Mouse (Mus musculus): ENCODE data around the gene Sec14l2.

- TF ChIP-seq CTCF (IDR thresholded peaks at IDR 0.05) (peak; percentile 44), EP300 (IDR thresholded peaks at IDR 0.05) (no peak)
Measured at GRCm38 (mm10) chr11:4117372-4118071, 5.7 kb downstream of the Sec14l2 start.
